9 mouse cellular contexts compared by ENCODE assay signal in genomic region chr10:80936810-80937164, GRCm38 (mm10). TPM values are rescaled to one million over a fixed set of nuclear protein-coding genes. Genes with fewer than 3 reads are reported as not detected.
DNase-seq lines count a peak whose midpoint lies in the region; ATAC-seq and TF ChIP-seq lines count a peak whose summit lies in the region.
"Had no signal": no experiment of that assay in that cellular context is flagged by ENCODE, and none has a peak within 500 bp of the region (broad histone marks: within the 10 kb centered on the region; RNA-seq: fewer than 3 reads in every experiment).

No protein-coding gene starts in this region.

- no peak overlapping the region for H3K27ac ChIP-seq in liver, embryonic 11.5 days (ENCODE audit: low read depth, low read length)
- peak overlapping the region; percentile 63 for H3K27ac ChIP-seq in forebrain, embryonic 12.5 days
- peak overlapping the region; percentile 90 for H3K27ac ChIP-seq in limb, embryonic 13.5 days
- no peak overlapping the region for H3K27ac ChIP-seq in small intestine, adult 2 months (ENCODE audit: insufficient read depth, low read depth, low read length)

- peaks cover 63% of the 10 kb centered on the region for H3K27me3 ChIP-seq in liver, embryonic 11.5 days (replicated peaks; ENCODE audit: control insufficient read depth, insufficient read depth, low read length)
- H3K27me3 ChIP-seq in forebrain, embryonic 12.5 days = peaks cover 93% of the 10 kb centered on the region
- H3K27me3 ChIP-seq in limb, embryonic 13.5 days = peaks cover 29% of the 10 kb centered on the region
- H3K27me3 ChIP-seq in small intestine, adult 2 months (ENCODE audit: control insufficient read depth, insufficient read depth, low read length) = no peaks in the 10 kb centered on the region
- H3K27me3 ChIP-seq: Patski had no signal

- peaks cover 67% of the 10 kb centered on the region for H3K4me1 ChIP-seq in liver, embryonic 11.5 days (replicated peaks; ENCODE audit: control insufficient read depth, insufficient read depth, low read length)
- H3K4me1 ChIP-seq in forebrain, embryonic 12.5 days = peaks cover 80% of the 10 kb centered on the region
- H3K4me1 ChIP-seq in limb, embryonic 13.5 days = peaks cover 95% of the 10 kb centered on the region
- peaks cover 72% of the 10 kb centered on the region for H3K4me1 ChIP-seq in small intestine, adult 2 months (ENCODE audit: control insufficient read depth, insufficient read depth, insufficient read length, low read length)

- no peak for DNase-seq in liver, embryonic 11.5 days (ENCODE audit: low spot score)
- no peak for DNase-seq in liver
- no peak for DNase-seq in right cerebral cortex, adult 2 months (ENCODE audit: low spot score in 2 of 2)
- DNase-seq in urinary bladder, postnatal 4 days (ENCODE audit: low spot score in 2 of 2) = no peak
- no peak for DNase-seq in left cerebral cortex, postnatal 36 days (ENCODE audit: low spot score in 2 of 2)

- H3K9ac ChIP-seq in liver, embryonic 11.5 days (ENCODE audit: low read depth, low read length) = no peak overlapping the region; the same call in 1 of the 2 replicates
- peak overlapping the region; percentile 38; the same call in 1 of the 2 replicates for H3K9ac ChIP-seq in forebrain, embryonic 12.5 days
- H3K9ac ChIP-seq in limb, embryonic 13.5 days = peak overlapping the region; percentile 57

- peak overlapping the region; percentile 65 for H3K4me2 ChIP-seq in liver, embryonic 11.5 days
- peak overlapping the region; percentile 56 for H3K4me2 ChIP-seq in forebrain, embryonic 12.5 days
- peak overlapping the region; percentile 73 for H3K4me2 ChIP-seq in limb, embryonic 13.5 days (replicated peaks)

- no peaks in the 10 kb centered on the region for H3K36me3 ChIP-seq in liver, embryonic 11.5 days (ENCODE audit: control insufficient read depth, insufficient read depth, low read length)
- H3K36me3 ChIP-seq in forebrain, embryonic 12.5 days (replicated peaks) = no peaks in the 10 kb centered on the region
- H3K36me3 ChIP-seq in limb, embryonic 13.5 days = no peaks in the 10 kb centered on the region
- H3K36me3 ChIP-seq in small intestine, adult 2 months (ENCODE audit: control insufficient read depth, insufficient read depth, low read length) = no peaks in the 10 kb centered on the region

- no peaks in the 10 kb centered on the region for H3K9me3 ChIP-seq in liver, embryonic 11.5 days (ENCODE audit: control insufficient read depth, low read length)
- H3K9me3 ChIP-seq in forebrain, embryonic 12.5 days = no peaks in the 10 kb centered on the region
- H3K9me3 ChIP-seq in limb, embryonic 13.5 days = no peaks in the 10 kb centered on the region

- no peak for TF ChIP-seq CTCF in small intestine, adult 2 months (IDR thresholded peaks at IDR 0.05; ENCODE audit: extremely low read depth, insufficient read length, insufficient replicate concordance, low read depth, low read length)

- peak overlapping the region; percentile 35 for H3K4me3 ChIP-seq in liver, embryonic 11.5 days (ENCODE audit: low read depth, low read length)
- peak overlapping the region; percentile 34 for H3K4me3 ChIP-seq in forebrain, embryonic 12.5 days (replicated peaks)
- H3K4me3 ChIP-seq in limb, embryonic 13.5 days = peak overlapping the region; percentile 43
- 0 out of 2 replicates have a peak overlapping the region, but pooled peaks have one; percentile 38 for H3K4me3 ChIP-seq in small intestine, adult 2 months (ENCODE audit: low read depth, low read length)

- intact Hi-C loops in left cerebral cortex, postnatal 36 days (cut with DNase I) = no loop called here

- WGBS in liver, embryonic 11.5 days = 16% methylated on average over 6 of the region's 6 CpGs
- 13% methylated on average over 6 of the region's 6 CpGs for WGBS in forebrain, embryonic 12.5 days
- WGBS in limb, embryonic 13.5 days = 13% methylated on average over 6 of the region's 6 CpGs
- WGBS in small intestine, adult 2 months = 14% methylated on average over 6 of the region's 6 CpGs

- TF ChIP-seq POLR2A in small intestine, adult 2 months (IDR thresholded peaks at IDR 0.05; ENCODE audit: low read depth, low read length) = no peak

- ATAC-seq in liver, embryonic 11.5 days (replicated peaks; ENCODE audit: low FRiP score) = no peak
- ATAC-seq in forebrain, embryonic 12.5 days (ENCODE audit: low FRiP score) = no peak
- ATAC-seq in limb, embryonic 13.5 days (ENCODE audit: low FRiP score, low read depth) = no peak
- ATAC-seq: Patski had no signal

RNA-seq across cellular contexts. Expression of gene Gadd45b, which starts 6.9 kb away (rescaled TPM):
- polyA plus RNA-seq in liver, embryonic 11.5 days (2014; fragmentation: Nextera tagmentation; extraction: Ambion mirVana) = 4.0 and 5.0 TPM in 2 replicates
- 8.2 and 9.8 TPM in 2 replicates for polyA plus RNA-seq in forebrain, embryonic 12.5 days (2016; fragmentation: Nextera tagmentation; extraction: Ambion mirVana)
- polyA plus RNA-seq in limb, embryonic 13.5 days (2015; fragmentation: Nextera tagmentation; extraction: Ambion mirVana) = 32.3 and 32.7 TPM in 2 replicates
- polyA plus RNA-seq in small intestine, adult 2 months (2012; rRNA removed) = 16.2 and 29.7 TPM in 2 replicates
- 10 to 100 TPM; 17.4 to 23.9 TPM for total RNA-seq in left cerebral cortex, postnatal 36 days (2021)

RNA-seq across cellular contexts. Expression of gene Lmnb2, which starts 18.7 kb away (rescaled TPM):
- 16.2 and 18.2 TPM in 2 replicates for polyA plus RNA-seq in liver, embryonic 11.5 days (2014; fragmentation: Nextera tagmentation; extraction: Ambion mirVana)
- 67.7 and 73.8 TPM in 2 replicates for polyA plus RNA-seq in forebrain, embryonic 12.5 days (2016; fragmentation: Nextera tagmentation; extraction: Ambion mirVana)
- polyA plus RNA-seq in limb, embryonic 13.5 days (2015; fragmentation: Nextera tagmentation; extraction: Ambion mirVana) = 54.6 and 63.2 TPM in 2 replicates
- polyA plus RNA-seq in small intestine, adult 2 months (2012; rRNA removed) = 14.5 and 29.2 TPM in 2 replicates
- 10 to 100 TPM; 17.6 to 21.2 TPM for total RNA-seq in left cerebral cortex, postnatal 36 days (2021)

RNA-seq across cellular contexts. Expression of gene Timm13, which starts 36.0 kb away (rescaled TPM):
- 396 and 445 TPM in 2 replicates for polyA plus RNA-seq in liver, embryonic 11.5 days (2014; fragmentation: Nextera tagmentation; extraction: Ambion mirVana)
- 311 and 314 TPM in 2 replicates for polyA plus RNA-seq in forebrain, embryonic 12.5 days (2016; fragmentation: Nextera tagmentation; extraction: Ambion mirVana)
- 306 and 335 TPM in 2 replicates for polyA plus RNA-seq in limb, embryonic 13.5 days (2015; fragmentation: Nextera tagmentation; extraction: Ambion mirVana)
- polyA plus RNA-seq in small intestine, adult 2 months (2012; rRNA removed) = 132 and 250 TPM in 2 replicates
- 100 to 1,000 TPM; 120 to 153 TPM for total RNA-seq in left cerebral cortex, postnatal 36 days (2021)

Comparison
In these comparisons a context has a peak if more than half of its experiments do, and no peak if none do; other contexts are left out.
1. H3K27ac ChIP-seq: peak in forebrain, embryonic 12.5 days (single experiment) and limb, embryonic 13.5 days (single experiment); none in liver, embryonic 11.5 days (single experiment) and small intestine, adult 2 months (single experiment).
2. Peak in every context shown above with its lines, with median percentiles within 50 percentile points of each other: H3K4me2 ChIP-seq and H3K4me3 ChIP-seq.